Mouse (Mus musculus) neural tube, embryonic 15.5 days (tissue): Measurements from ENCODE around the gene Asdurf. TPM values are rescaled to one million over a fixed set of nuclear protein-coding genes. Genes with fewer than 3 reads are reported as not detected.

ENCODE experiments used
- ATAC-seq: fragments of 200-750 bp; cut with Nextera tagmentation; 2 replicates; pipeline ENCODE4 v1.8.0; 2017; ENCODE audit warnings: mild to moderate bottlenecking, moderate TSS enrichment, moderate library complexity; ENCODE audit not compliant: low FRiP score
- H3K27ac ChIP-seq: fragments of 300-500 bp; sonication (generic); replicated peaks from 2 replicates; pipeline ENCODE4 v1.5.1; 2015; ENCODE audit warnings: mild to moderate bottlenecking, inconsistent platforms
- H3K27me3 ChIP-seq: fragments of 300-500 bp; sonication (generic); replicated peaks from 2 replicates; pipeline ENCODE4 v1.6.1; 2015; ENCODE audit warnings: inconsistent platforms
- H3K36me3 ChIP-seq: fragments of 300-500 bp; sonication (generic); 2 replicates; pipeline ENCODE4 v1.6.1; 2015; ENCODE audit warnings: inconsistent platforms
- H3K4me1 ChIP-seq: fragments of 300-500 bp; sonication (generic); 2 replicates; pipeline ENCODE4 v1.6.1; 2015; ENCODE audit warnings: inconsistent platforms
- H3K4me2 ChIP-seq: fragments of 300-500 bp; sonication (generic); 2 replicates; pipeline ENCODE4 v1.6.1; 2015; ENCODE audit warnings: inconsistent platforms, mild to moderate bottlenecking, moderate library complexity
- H3K4me3 ChIP-seq: fragments of 300-500 bp; sonication (generic); replicated peaks from 2 replicates; pipeline ENCODE4 v1.5.1; 2015; ENCODE audit warnings: mild to moderate bottlenecking, inconsistent platforms
- H3K9ac ChIP-seq: fragments of 300-500 bp; sonication (generic); replicated peaks from 2 replicates; pipeline ENCODE4 v1.6.1; 2015; ENCODE audit warnings: mild to moderate bottlenecking, inconsistent platforms
- H3K9me3 ChIP-seq: fragments of 300-500 bp; sonication (generic); replicated peaks from 2 replicates; pipeline ENCODE4 v1.6.1; 2016; ENCODE audit warnings: inconsistent platforms
- WGBS: fragments of 180-500 bp; shearing (Covaris S2); methylation state at CpG from one replicate; pipeline ENCODE4 v1.1.7; 2015; ENCODE audit warnings: mixed read lengths; 5-methylcytosine and 5-hydroxymethylcytosine counted together
- polyA plus RNA-seq: library from polyadenylated mRNA; unstranded; fragments of >200 nt; fragmentation: Nextera tagmentation; extraction: Ambion mirVana; gene quantifications from 2 replicates; pipeline ENCODE4 v1.2.1, GENCODE M21; 2015

Gene Asdurf
- polyA plus RNA-seq, 1 experiment from 2014 or later = 8.9 TPM

DNA sequence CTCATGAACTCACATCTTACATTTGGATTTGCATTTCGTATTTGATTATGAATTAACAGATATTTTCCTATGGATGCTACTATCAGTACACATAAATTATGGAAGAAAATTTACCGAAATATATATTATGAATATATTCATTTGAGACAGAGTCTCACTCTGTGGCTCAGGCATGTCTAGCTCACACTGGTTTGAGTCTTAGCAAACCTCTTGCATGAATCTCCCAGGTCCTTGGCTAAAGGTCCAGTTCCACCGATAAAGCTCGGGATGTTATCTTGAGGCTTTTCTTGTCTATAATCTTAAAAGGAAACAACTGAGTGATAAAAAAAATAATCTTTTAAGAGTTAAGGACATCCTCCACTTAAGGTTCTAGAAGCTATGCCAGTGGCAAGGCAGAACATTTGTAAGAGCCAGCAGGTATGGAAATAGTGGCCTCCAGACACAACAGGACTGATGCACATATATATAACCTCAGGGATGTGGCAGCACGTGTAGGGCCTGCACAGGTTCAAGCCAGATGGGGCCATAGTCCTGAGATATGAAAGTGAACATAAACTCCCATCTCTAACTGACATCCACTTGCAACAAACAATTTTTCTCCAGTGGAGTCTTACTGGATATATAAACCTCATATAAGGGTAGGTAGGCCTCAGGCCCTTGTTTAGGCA is 27.5 kb downstream of the Asdurf start:
- Histone ChIP-seq H3K4me2 (no peak overlapping the region), H3K9me3 (no peaks in the 10 kb centered on the region), H3K4me1 (no peaks in the 10 kb centered on the region), H3K27ac (no peak overlapping the region), H3K9ac (no peak overlapping the region), H3K4me3 (no peak overlapping the region), H3K36me3 (peaks cover 8% of the 10 kb centered on the region), H3K27me3 (no peaks in the 10 kb centered on the region)
- no peak for ATAC-seq
- WGBS = 96% methylated on average over 5 of the region's 5 CpGs

- Histone ChIP-seq H3K27ac (no peak overlapping the region), H3K9me3 (no peaks in the 10 kb centered on the region), H3K9ac (no peak overlapping the region), H3K27me3 (no peaks in the 10 kb centered on the region), H3K4me2 (no peak overlapping the region), H3K4me1 (no peaks in the 10 kb centered on the region), H3K4me3 (no peak overlapping the region), H3K36me3 (peaks cover 8% of the 10 kb centered on the region)
- WGBS = 98% methylated on average over 1 of the region's 1 CpGs
- no peak for ATAC-seq
These were observed 28.1 kb downstream of the Asdurf start for GRCm38 (mm10) chr1:53324277-53324676.

GRCm38 (mm10) chr1:53323254-53323653 is 29.2 kb downstream of the Asdurf start:
- 96% methylated on average over 5 of the region's 5 CpGs for WGBS
- Histone ChIP-seq H3K27ac (no peak overlapping the region), H3K4me2 (no peak overlapping the region), H3K9me3 (no peaks in the 10 kb centered on the region), H3K27me3 (no peaks in the 10 kb centered on the region), H3K36me3 (peaks cover 12% of the 10 kb centered on the region), H3K4me3 (no peak overlapping the region), H3K9ac (no peak overlapping the region), H3K4me1 (no peaks in the 10 kb centered on the region)
- ATAC-seq = no peak

DNA sequence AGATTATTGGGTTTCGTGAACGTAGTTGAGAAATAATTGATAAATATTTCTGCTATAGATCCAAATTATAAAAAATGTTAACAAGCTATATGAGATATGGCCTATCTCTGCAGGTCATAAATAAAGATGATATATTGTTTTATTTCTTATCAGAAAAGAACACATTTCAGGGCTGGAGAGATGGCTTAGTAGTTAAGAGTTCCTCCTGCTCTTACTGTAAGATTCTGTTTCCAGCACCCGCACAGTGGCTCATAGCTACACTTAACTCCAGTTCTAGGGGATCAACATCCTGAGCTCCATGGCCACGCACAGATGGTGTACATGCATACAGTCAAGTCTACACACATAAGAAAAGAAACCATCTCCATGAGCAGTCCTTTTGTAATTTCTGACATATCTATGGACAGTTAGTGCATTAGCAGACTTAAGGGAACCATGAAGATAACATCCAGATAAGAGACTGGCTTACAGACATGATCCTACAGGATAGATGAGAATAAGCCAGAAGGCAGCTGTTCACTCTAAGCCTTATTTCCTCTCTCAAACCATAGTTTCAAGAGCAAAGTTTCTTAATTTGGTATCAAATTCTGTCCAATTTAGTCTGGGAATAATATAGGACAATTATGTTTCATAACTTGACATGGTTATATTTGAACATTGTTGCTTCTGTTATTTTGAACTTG is 30.6 kb downstream of the Asdurf start:
- H3K4me1 ChIP-seq = no peaks in the 10 kb centered on the region
- no peaks in the 10 kb centered on the region for H3K27me3 ChIP-seq
- H3K36me3 ChIP-seq = peaks cover 20% of the 10 kb centered on the region
- no peak for ATAC-seq
- no peak overlapping the region for H3K27ac ChIP-seq
- 96% methylated on average over 4 of the region's 4 CpGs for WGBS
- H3K9me3 ChIP-seq = no peaks in the 10 kb centered on the region
- no peak overlapping the region for H3K9ac ChIP-seq
- H3K4me2 ChIP-seq = no peak overlapping the region
- no peak overlapping the region for H3K4me3 ChIP-seq

- H3K4me3 ChIP-seq = peak within 1 kb of the TSS; percentile 70
- no peaks in the 10 kb centered on the region for H3K27me3 ChIP-seq
- H3K9ac ChIP-seq = peak within 1 kb of the TSS; percentile 77
- peaks cover 13% of the 10 kb centered on the region for H3K4me1 ChIP-seq
- 2% methylated on average over 27 of the region's 27 CpGs for WGBS
- peak within 1 kb of the TSS; percentile 65 for H3K4me2 ChIP-seq
- peaks cover 10% of the 10 kb centered on the region for H3K36me3 ChIP-seq
- H3K9me3 ChIP-seq = no peaks in the 10 kb centered on the region
- peak within 1 kb of the TSS; percentile 91 for H3K27ac ChIP-seq
- peak; percentile 99 for ATAC-seq
These were observed 39.1 kb downstream of the Asdurf start, which contains the start of gene Osgepl1 for GRCm38 (mm10) chr1:53312989-53313967. Gene Osgepl1, plus strand, starts transcription at chr1:53313624.

- Histone ChIP-seq H3K4me3 (no peak overlapping the region), H3K4me1 (peaks cover 5% of the 10 kb centered on the region; the same call in 1 of the 2 replicates), H3K9me3 (no peaks in the 10 kb centered on the region), H3K4me2 (no peak overlapping the region), H3K9ac (no peak overlapping the region), H3K36me3 (no peaks in the 10 kb centered on the region), H3K27ac (no peak overlapping the region), H3K27me3 (no peaks in the 10 kb centered on the region)
- 88% methylated on average over 4 of the region's 4 CpGs for WGBS
- ATAC-seq = no peak
These were observed 51.9 kb downstream of the Asdurf start for GRCm38 (mm10) chr1:53300506-53300905.

Other genes starting within 250 kb of the Asdurf start
- not detected in 2 replicates for gene 1700019A02Rik, start 165.0 kb downstream of the Asdurf start, polyA plus RNA-seq
- 10.1 and 13.4 TPM in 2 replicates for gene Pms1, start 55.6 kb downstream of the Asdurf start, polyA plus RNA-seq
- gene Ormdl1, start 55.5 kb downstream of the Asdurf start, polyA plus RNA-seq = 42.7 and 45.2 TPM in 2 replicates
- gene Gm28778, start 55.5 kb downstream of the Asdurf start, polyA plus RNA-seq = not detected in 2 replicates
- gene Osgepl1, start 39.0 kb downstream of the Asdurf start, polyA plus RNA-seq = 21.3 and 21.8 TPM in 2 replicates
- 2.3 and 3.1 TPM in 2 replicates for gene Gm28551, start within 50 bp of the Asdurf start, polyA plus RNA-seq
- gene Asnsd1, start 133 bp upstream of the Asdurf start, polyA plus RNA-seq = 57.3 and 61.2 TPM in 2 replicates